Mouse (Mus musculus): ENCODE results near the gene Selenoh.

DNA sequence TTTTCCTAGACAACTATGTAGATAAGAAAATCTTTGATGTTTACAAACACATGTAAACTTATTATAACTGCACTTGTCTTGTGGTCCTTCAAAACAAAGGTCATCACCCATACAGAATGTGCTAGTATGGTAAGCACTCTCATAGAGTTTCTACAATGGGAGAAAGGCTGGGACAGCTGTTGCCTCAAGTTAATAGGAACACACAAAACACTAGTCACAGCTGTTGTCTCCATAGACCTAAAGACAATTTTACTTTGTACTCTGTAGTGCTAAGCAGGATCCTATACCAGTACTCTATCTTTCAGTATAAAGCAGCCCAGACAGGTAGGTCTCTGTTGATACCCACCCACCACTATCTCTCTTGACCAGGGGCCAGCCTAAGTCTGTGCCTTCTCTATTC lies 29.7 kb downstream of the Selenoh start:
- no peak for TF ChIP-seq ZC3H11A (IDR thresholded peaks at IDR 0.05; ENCODE audit: borderline replicate concordance, low read depth, low read length)
- no peak for TF ChIP-seq ZNF384 (IDR thresholded peaks at IDR 0.05; ENCODE audit: low read depth, low read length)
- no peak for TF ChIP-seq CHD2 (IDR thresholded peaks at IDR 0.05; ENCODE audit: low read depth, low read length)

Measured in ES-E14 (cell line).